Mouse (Mus musculus) embryonic fibroblast, embryonic 13.5 days (primary cell): Measurements from ENCODE around the gene Spem2.

Experiments used
- CTCF ChIP-seq: IDR thresholded peaks from 2 replicates; pipeline ENCODE4 v1.5.1; 2011; ENCODE audit warnings: mild to moderate bottlenecking, control low read depth, low read length, moderate library complexity, borderline replicate concordance; ENCODE audit not compliant: insufficient read depth
- POLR2A ChIP-seq: IDR thresholded peaks from 2 replicates; pipeline ENCODE4 v1.6.1; 2011; ENCODE audit warnings: low read depth, mild to moderate bottlenecking, control low read depth, low read length, moderate library complexity

DNA sequence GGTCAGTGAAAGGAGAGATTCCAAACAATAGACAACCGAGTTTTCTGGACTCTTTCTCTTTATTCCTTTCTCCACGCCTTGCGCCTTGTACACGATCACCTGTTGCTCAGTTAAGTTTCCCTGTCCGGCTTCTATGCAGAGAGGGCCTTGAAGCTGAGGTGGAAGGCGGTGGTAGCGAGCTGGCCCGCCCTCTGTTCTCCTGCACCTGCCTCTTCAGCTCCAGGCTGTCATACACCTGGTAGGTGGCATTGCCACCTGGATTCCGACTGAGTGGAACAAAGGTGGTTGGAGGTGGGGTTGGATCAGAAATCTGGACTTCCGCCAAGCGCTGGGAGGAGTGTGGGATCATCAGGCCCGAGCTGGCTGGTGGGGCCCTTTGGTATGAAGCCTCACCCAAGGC lies 1.7 kb downstream of the Spem2 start:
- no peak for TF ChIP-seq CTCF
- no peak for TF ChIP-seq POLR2A
